Mouse (Mus musculus): ENCODE measurements around the gene Mdh1. TPM values are rescaled to one million over a fixed set of nuclear protein-coding genes. Genes with fewer than 3 reads are reported as not detected.

Mdh1 gene
- polyA plus RNA-seq, 1 experiment from 2014 or later: 636 TPM

DNA sequence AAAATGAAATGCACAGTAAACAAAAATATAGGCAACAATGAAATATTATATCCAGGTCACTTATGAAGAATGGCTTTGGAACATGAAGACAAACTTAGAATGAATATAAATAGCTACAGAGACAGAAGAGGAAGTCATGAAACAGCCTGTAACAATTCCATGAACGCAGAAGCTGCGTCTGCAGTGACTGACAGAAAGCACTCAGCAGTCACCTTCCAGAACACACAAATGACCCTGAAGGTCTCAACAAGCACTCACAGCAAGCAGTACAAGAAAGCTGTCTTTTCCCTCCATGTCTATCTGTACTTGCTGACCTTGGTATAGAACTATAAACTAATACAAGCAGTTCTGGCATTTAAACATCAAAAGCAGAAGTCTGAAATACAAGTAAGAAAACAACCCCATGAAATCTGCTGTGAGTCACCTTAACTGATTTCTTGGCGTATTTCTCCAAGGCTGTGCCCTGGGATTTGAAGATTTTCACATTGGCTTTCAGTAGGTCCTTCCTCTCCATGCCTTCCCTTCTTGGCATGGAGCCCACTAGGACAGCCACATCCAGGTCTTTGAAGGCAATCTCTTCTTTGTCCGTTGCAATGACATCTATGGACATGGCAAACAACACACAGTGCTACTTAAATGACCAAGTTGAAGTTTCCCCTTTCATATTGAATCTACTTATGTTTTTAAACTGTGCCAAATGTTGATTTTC, 8.4 kb downstream of the Mdh1 start:
- no peaks in the 10 kb centered on the region for H3K4me1 ChIP-seq
- H3K27ac ChIP-seq: peak overlapping the region; percentile 51; the same call in 1 of the 2 replicates
- H3K4me3 ChIP-seq (replicated peaks): no peak overlapping the region
- no peaks in the 10 kb centered on the region for H3K27me3 ChIP-seq
- H3K36me3 ChIP-seq: peaks cover 75% of the 10 kb centered on the region
- H3K9ac ChIP-seq: no peak overlapping the region
- 80% methylated on average over 4 of the region's 4 CpGs for WGBS
- H3K4me2 ChIP-seq: no peak overlapping the region
- ATAC-seq (replicated peaks; ENCODE audit: low FRiP score): no peak
- H3K9me3 ChIP-seq (replicated peaks): no peaks in the 10 kb centered on the region

GRCm38 (mm10) chr11:21561347-21561746, 10.8 kb downstream of the Mdh1 start:
- no peaks in the 10 kb centered on the region for H3K27me3 ChIP-seq
- ATAC-seq (replicated peaks; ENCODE audit: low FRiP score): no peak

DNA sequence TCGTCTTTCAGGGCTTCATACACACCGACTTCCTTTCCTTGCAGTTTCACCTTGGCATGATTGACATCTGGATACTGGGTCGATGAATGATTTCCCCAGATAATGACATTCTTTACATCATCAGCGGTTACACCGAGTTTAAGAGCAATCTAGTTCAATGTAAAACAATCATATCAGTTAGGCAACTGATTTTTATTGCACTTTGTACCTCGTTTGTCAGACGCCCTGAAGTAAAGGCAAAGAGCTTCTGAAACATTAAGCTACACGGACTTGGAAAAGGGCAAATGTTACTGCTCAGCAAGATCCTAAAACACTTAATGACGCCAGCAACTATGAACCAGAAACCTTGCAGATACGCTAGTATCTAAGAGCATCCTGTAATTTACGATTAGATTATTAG, 12.4 kb downstream of the Mdh1 start:
- Histone ChIP-seq H3K27me3 (no peaks in the 10 kb centered on the region), H3K4me1 (no peaks in the 10 kb centered on the region), H3K4me3 (replicated peaks) (no peak overlapping the region), H3K9me3 (replicated peaks) (no peaks in the 10 kb centered on the region), H3K27ac (no peak overlapping the region), H3K9ac (no peak overlapping the region), H3K36me3 (peaks cover 69% of the 10 kb centered on the region), H3K4me2 (no peak overlapping the region)
- no peak for ATAC-seq (replicated peaks; ENCODE audit: low FRiP score)
- 73% methylated on average over 11 of the region's 11 CpGs for WGBS

More at GRCm38 (mm10) chr11:21561347-21561746, 10.8 kb downstream of the Mdh1 start:
- no peaks in the 10 kb centered on the region for H3K4me1 ChIP-seq
- H3K27ac ChIP-seq: no peak overlapping the region
- H3K4me3 ChIP-seq (replicated peaks): no peak overlapping the region
- peaks cover 81% of the 10 kb centered on the region for H3K36me3 ChIP-seq
- no peak overlapping the region for H3K9ac ChIP-seq
- H3K9me3 ChIP-seq (replicated peaks): no peaks in the 10 kb centered on the region
- WGBS: 87% methylated on average over 5 of the region's 5 CpGs
- no peak overlapping the region for H3K4me2 ChIP-seq

- H3K4me2 ChIP-seq: no peak overlapping the region
- no peak for ATAC-seq (replicated peaks; ENCODE audit: low FRiP score)
- no peak overlapping the region for H3K9ac ChIP-seq
- H3K9me3 ChIP-seq (replicated peaks): no peaks in the 10 kb centered on the region
- H3K4me3 ChIP-seq (replicated peaks): no peak overlapping the region
- peaks cover 6% of the 10 kb centered on the region for H3K36me3 ChIP-seq
- H3K27ac ChIP-seq: peak overlapping the region; percentile 18; the same call in 1 of the 2 replicates
- 69% methylated on average over 3 of the region's 3 CpGs for WGBS
- no peaks in the 10 kb centered on the region for H3K4me1 ChIP-seq
- no peaks in the 10 kb centered on the region for H3K27me3 ChIP-seq
Measured at GRCm38 (mm10) chr11:21552049-21552448, 20.1 kb downstream of the Mdh1 start.

GRCm38 (mm10) chr11:21550222-21551173, 21.7 kb downstream of the Mdh1 start:
- WGBS: 81% methylated on average over 12 of the region's 12 CpGs
- H3K9ac ChIP-seq: no peak overlapping the region
- peak overlapping the region; percentile 33 for H3K27ac ChIP-seq
- no peaks in the 10 kb centered on the region for H3K36me3 ChIP-seq
- H3K4me3 ChIP-seq (replicated peaks): no peak overlapping the region
- H3K4me1 ChIP-seq: no peaks in the 10 kb centered on the region
- H3K9me3 ChIP-seq (replicated peaks): no peaks in the 10 kb centered on the region
- H3K27me3 ChIP-seq: no peaks in the 10 kb centered on the region
- no peak overlapping the region for H3K4me2 ChIP-seq
- ATAC-seq (replicated peaks; ENCODE audit: low FRiP score): peak; percentile 56; the same call in 1 of the 2 replicates

GRCm38 (mm10) chr11:21549754-21550153, 22.4 kb downstream of the Mdh1 start:
- 55% methylated on average over 4 of the region's 4 CpGs for WGBS
- Histone ChIP-seq H3K9ac (no peak overlapping the region), H3K4me2 (no peak overlapping the region), H3K27ac (peak overlapping the region; percentile 33), H3K4me1 (no peaks in the 10 kb centered on the region), H3K4me3 (replicated peaks) (no peak overlapping the region), H3K27me3 (no peaks in the 10 kb centered on the region), H3K9me3 (replicated peaks) (no peaks in the 10 kb centered on the region), H3K36me3 (no peaks in the 10 kb centered on the region)
- ATAC-seq (replicated peaks; ENCODE audit: low FRiP score): 0 out of 2 replicates have a peak, but pooled peaks have one; percentile 46

GRCm38 (mm10) chr11:21549052-21549451, 23.1 kb downstream of the Mdh1 start:
- Histone ChIP-seq H3K27ac (no peak overlapping the region), H3K27me3 (no peaks in the 10 kb centered on the region), H3K4me1 (no peaks in the 10 kb centered on the region), H3K36me3 (no peaks in the 10 kb centered on the region), H3K9ac (no peak overlapping the region), H3K4me2 (no peak overlapping the region), H3K9me3 (replicated peaks) (no peaks in the 10 kb centered on the region), H3K4me3 (replicated peaks) (no peak overlapping the region)
- WGBS: 91% methylated on average over 2 of the region's 2 CpGs
- no peak for ATAC-seq (replicated peaks; ENCODE audit: low FRiP score)

DNA sequence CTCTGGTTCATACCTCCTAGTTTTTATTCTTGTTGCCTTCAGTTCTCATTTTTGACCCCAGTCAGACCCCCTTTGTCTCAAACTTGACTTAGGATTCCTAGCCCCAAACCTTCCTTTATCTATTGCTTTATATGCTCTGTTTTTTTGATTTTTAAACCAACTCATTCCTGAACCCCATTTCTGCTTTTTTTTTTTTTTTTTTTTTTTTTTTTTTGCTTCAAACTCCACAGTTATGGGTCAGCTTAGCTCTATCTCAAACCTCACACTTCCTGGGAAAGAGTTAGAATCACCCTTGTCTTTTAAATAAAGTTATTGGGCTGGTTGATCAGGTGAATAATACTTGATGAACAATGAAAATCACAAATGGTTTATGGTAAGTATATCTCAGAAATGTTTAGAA, 24.6 kb downstream of the Mdh1 start:
- Histone ChIP-seq H3K4me1 (no peaks in the 10 kb centered on the region), H3K9me3 (replicated peaks) (no peaks in the 10 kb centered on the region), H3K27me3 (no peaks in the 10 kb centered on the region), H3K4me3 (replicated peaks) (no peak overlapping the region), H3K9ac (no peak overlapping the region), H3K4me2 (no peak overlapping the region), H3K27ac (no peak overlapping the region), H3K36me3 (no peaks in the 10 kb centered on the region)
- ATAC-seq (replicated peaks; ENCODE audit: low FRiP score): no peak

DNA sequence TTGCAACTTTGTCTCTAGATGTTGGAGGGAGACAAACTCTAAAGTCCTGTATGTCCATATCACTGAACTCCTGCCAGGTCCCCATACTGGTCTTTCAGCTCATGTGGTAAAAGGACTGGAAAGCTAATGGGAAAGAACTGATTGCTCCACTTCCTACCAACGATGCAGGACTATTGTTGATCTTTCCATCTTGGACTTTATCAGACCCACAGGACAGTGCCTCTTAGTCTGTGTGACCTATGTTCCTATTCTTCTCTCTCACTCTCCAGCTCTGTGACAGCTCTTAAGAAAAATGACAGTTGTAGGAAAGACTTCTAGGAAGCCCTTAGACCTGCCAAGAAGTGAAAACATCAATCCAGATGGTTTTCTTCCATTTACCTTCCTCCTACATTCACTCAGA, 25.5 kb downstream of the Mdh1 start:
- H3K4me3 ChIP-seq (replicated peaks): no peak overlapping the region
- 48% methylated on average over 1 of the region's 1 CpGs for WGBS
- H3K9ac ChIP-seq: no peak overlapping the region
- H3K36me3 ChIP-seq: no peaks in the 10 kb centered on the region
- no peaks in the 10 kb centered on the region for H3K27me3 ChIP-seq
- ATAC-seq (replicated peaks; ENCODE audit: low FRiP score): no peak
- no peaks in the 10 kb centered on the region for H3K4me1 ChIP-seq
- no peak overlapping the region for H3K27ac ChIP-seq
- no peaks in the 10 kb centered on the region for H3K9me3 ChIP-seq (replicated peaks)
- H3K4me2 ChIP-seq: no peak overlapping the region

DNA sequence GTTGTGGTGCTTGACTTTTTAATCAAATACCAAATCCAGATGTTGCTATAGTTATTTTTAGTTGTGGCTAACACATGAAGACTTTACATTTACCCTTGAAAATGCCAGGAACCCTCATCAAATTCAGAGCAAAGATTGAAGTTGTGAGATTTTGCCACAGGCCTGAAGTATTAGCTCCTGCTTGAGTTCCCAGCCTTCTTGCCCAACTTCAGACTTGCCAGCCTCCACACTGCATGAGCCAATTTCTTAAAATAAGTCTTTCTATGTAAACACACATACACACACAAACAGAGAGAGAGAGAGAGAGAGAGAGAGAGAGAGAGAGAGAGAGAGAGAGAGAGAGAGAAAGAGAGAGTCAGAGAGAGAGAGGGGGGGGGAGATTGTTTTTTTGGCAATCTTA, 26.2 kb downstream of the Mdh1 start:
- Histone ChIP-seq H3K36me3 (no peaks in the 10 kb centered on the region), H3K27ac (no peak overlapping the region), H3K27me3 (no peaks in the 10 kb centered on the region), H3K4me3 (replicated peaks) (no peak overlapping the region), H3K4me2 (no peak overlapping the region), H3K9me3 (replicated peaks) (no peaks in the 10 kb centered on the region), H3K9ac (no peak overlapping the region), H3K4me1 (no peaks in the 10 kb centered on the region)
- no peak for ATAC-seq (replicated peaks; ENCODE audit: low FRiP score)

DNA sequence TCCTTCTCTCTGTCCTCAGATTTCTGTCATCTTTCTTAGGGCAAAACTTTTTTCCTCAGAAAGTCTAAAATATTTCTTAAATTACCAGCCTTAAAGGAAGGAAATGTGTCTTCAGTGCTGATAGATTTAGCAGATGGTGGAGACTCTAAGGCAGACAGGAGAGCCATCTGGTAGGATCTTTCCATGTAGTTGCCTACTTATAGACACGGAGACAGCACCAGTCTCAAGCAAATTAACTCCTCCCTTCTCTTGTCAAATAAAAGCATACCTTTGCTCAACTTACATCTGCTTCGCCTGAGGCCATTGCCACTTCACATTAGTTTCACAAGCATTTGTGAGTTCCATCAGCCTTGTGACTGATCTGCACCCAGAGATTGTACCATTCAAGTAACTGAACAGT, 27.1 kb downstream of the Mdh1 start:
- 70% methylated on average over 2 of the region's 2 CpGs for WGBS
- Histone ChIP-seq H3K9me3 (replicated peaks) (no peaks in the 10 kb centered on the region), H3K4me3 (replicated peaks) (no peak overlapping the region), H3K27me3 (no peaks in the 10 kb centered on the region), H3K36me3 (no peaks in the 10 kb centered on the region), H3K4me1 (no peaks in the 10 kb centered on the region), H3K9ac (no peak overlapping the region), H3K4me2 (no peak overlapping the region), H3K27ac (no peak overlapping the region)
- ATAC-seq (replicated peaks; ENCODE audit: low FRiP score): no peak

DNA sequence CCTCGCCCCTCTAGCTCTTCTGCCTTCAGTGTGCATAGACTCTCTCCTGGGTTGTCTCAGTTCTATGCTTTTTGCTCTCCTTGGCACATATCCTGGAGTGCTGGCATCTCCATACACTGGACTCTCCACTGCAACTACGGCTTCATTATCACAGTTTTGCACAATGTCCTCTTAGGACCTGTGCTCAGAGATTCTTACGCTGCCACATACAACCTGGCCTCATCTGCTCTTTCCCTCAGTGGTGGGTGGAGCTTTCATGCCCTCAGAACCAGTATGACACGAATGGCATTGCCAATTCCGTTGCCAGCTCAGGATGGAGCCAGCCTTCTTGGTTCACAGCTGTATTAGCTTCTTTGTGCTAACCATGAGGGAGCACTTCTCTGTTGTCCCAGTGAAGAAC, 29.4 kb downstream of the Mdh1 start:
- no peak overlapping the region for H3K9ac ChIP-seq
- 81% methylated on average over 5 of the region's 5 CpGs for WGBS
- H3K27me3 ChIP-seq: no peaks in the 10 kb centered on the region
- H3K4me3 ChIP-seq (replicated peaks): no peak overlapping the region
- H3K9me3 ChIP-seq (replicated peaks): no peaks in the 10 kb centered on the region
- no peak overlapping the region for H3K4me2 ChIP-seq
- no peaks in the 10 kb centered on the region for H3K36me3 ChIP-seq
- ATAC-seq (replicated peaks; ENCODE audit: low FRiP score): no peak
- no peak overlapping the region for H3K27ac ChIP-seq
- H3K4me1 ChIP-seq: no peaks in the 10 kb centered on the region

All from kidney, embryonic 15.5 days (tissue).